Mouse (Mus musculus): ENCODE data around the gene Asdurf.
"Not testable (repeated sequence)": the region's sequence is repeated elsewhere in the genome, so short reads cannot be mapped to it uniquely, and the experiment has no call there.

GRCm38 (mm10) chr1:53337403-53337802 is 15.0 kb downstream of the Asdurf start:
- not testable (repeated sequence) for TF ChIP-seq CTCF, EP300 (IDR thresholded peaks at IDR 0.05; ENCODE audit: low read depth)

Data from liver, postnatal 0 days (tissue).